Mouse (Mus musculus): ENCODE data around the gene Ctnna3. TPM values are rescaled to one million over a fixed set of nuclear protein-coding genes. Genes with fewer than 3 reads are reported as not detected.

Ctnna3 gene
- polyA plus RNA-seq, 1 experiment: 0.01 TPM

DNA sequence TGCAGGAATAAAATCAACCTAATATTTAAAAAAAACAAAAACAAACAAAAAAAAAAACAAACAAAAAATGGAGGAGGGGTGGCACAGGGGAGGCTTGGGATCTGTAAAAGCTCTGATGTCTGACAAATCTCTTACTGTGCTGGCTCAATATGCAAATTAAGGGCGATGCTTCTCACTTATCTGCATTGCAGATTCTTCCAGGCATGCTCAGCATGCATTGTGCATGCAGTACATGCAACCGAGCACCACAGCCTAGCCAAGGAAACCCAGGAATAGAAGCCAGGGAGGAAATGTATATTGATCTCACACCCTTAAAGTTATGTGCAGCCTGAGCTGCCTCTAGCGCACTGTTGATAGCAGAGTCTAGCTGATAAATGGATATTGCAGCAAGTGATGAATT is 548.6 kb downstream of the Ctnna3 start:
- no peaks in the 10 kb centered on the region for H3K79me3 ChIP-seq (ENCODE audit: low read depth)
- TF ChIP-seq USF1 (IDR thresholded peaks at IDR 0.05; ENCODE audit: low read depth): no peak
- TF ChIP-seq MAX (IDR thresholded peaks at IDR 0.05): no peak
- TF ChIP-seq MYOD1 (IDR thresholded peaks at IDR 0.05; ENCODE audit: control insufficient read depth, insufficient read length, low read depth): no peak
- no peak for TF ChIP-seq CEBPB (IDR thresholded peaks at IDR 0.05; ENCODE audit: low read depth)
- TF ChIP-seq MYOG (IDR thresholded peaks at IDR 0.05; ENCODE audit: control insufficient read depth, extremely low read depth, insufficient read length): no peak
- no peak overlapping the region for H3ac ChIP-seq (ENCODE audit: control insufficient read depth, insufficient read length, low read depth)
- no peaks in the 10 kb centered on the region for H3K79me2 ChIP-seq (ENCODE audit: control insufficient read depth, insufficient read depth)
- H3K27me3 ChIP-seq (ENCODE audit: control insufficient read depth, insufficient read depth, insufficient read length): no peaks in the 10 kb centered on the region
- H3K36me3 ChIP-seq (ENCODE audit: control insufficient read depth, insufficient read depth): no peaks in the 10 kb centered on the region
- no peak overlapping the region for H3K4me3 ChIP-seq (ENCODE audit: insufficient read depth, poor library complexity, severe bottlenecking)

DNA sequence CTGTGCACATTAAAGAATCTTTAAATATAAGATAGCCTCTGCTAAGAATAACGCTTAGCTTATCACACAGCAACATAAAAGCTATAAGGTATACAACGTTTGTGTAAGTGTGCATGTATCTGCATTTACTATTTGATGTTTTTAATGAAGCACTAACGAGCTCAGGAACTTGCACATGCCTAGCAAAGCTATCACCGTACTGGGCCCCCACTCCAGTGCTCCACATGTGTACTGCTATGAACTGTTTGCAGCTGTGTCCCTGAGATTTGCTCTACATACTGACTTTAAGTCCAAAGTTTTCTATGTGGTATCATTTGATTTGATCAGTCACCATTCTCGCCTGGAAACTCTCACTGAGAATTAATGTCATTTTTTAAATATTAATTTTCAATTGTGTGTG is 549.1 kb downstream of the Ctnna3 start:
- Histone ChIP-seq H3K4me3 (ENCODE audit: insufficient read depth, poor library complexity, severe bottlenecking) (no peak overlapping the region), H3K79me3 (ENCODE audit: low read depth) (no peaks in the 10 kb centered on the region), H3ac (ENCODE audit: control insufficient read depth, insufficient read length, low read depth) (no peak overlapping the region), H3K79me2 (ENCODE audit: control insufficient read depth, insufficient read depth) (no peaks in the 10 kb centered on the region), H3K27me3 (ENCODE audit: control insufficient read depth, insufficient read depth, insufficient read length) (no peaks in the 10 kb centered on the region), H3K36me3 (ENCODE audit: control insufficient read depth, insufficient read depth) (no peaks in the 10 kb centered on the region)
- TF ChIP-seq MYOD1 (IDR thresholded peaks at IDR 0.05; ENCODE audit: control insufficient read depth, insufficient read length, low read depth): no peak
- TF ChIP-seq USF1 (IDR thresholded peaks at IDR 0.05; ENCODE audit: low read depth): no peak
- TF ChIP-seq CTCF (IDR thresholded peaks at IDR 0.05; ENCODE audit: control insufficient read depth, insufficient read depth, insufficient read length): no peak
- TF ChIP-seq MAX (IDR thresholded peaks at IDR 0.05): no peak

- Histone ChIP-seq H3ac (ENCODE audit: control insufficient read depth, insufficient read length, low read depth) (no peak overlapping the region), H3K36me3 (ENCODE audit: control insufficient read depth, insufficient read depth) (no peaks in the 10 kb centered on the region), H3K79me3 (ENCODE audit: low read depth) (no peaks in the 10 kb centered on the region), H3K79me2 (ENCODE audit: control insufficient read depth, insufficient read depth) (no peaks in the 10 kb centered on the region), H3K27me3 (ENCODE audit: control insufficient read depth, insufficient read depth, insufficient read length) (no peaks in the 10 kb centered on the region), H3K4me3 (ENCODE audit: insufficient read depth, poor library complexity, severe bottlenecking) (no peak overlapping the region)
- TF ChIP-seq CTCF (IDR thresholded peaks at IDR 0.05; ENCODE audit: control insufficient read depth, insufficient read depth, insufficient read length) (no peak), USF1 (IDR thresholded peaks at IDR 0.05; ENCODE audit: low read depth) (no peak), MYOD1 (IDR thresholded peaks at IDR 0.05; ENCODE audit: control insufficient read depth, insufficient read length, low read depth) (no peak), MYOG (IDR thresholded peaks at IDR 0.05; ENCODE audit: control insufficient read depth, extremely low read depth, insufficient read length) (no peak), MAX (IDR thresholded peaks at IDR 0.05) (no peak), FOSL1 (IDR thresholded peaks at IDR 0.05; ENCODE audit: insufficient read depth, low read length, poor library complexity, severe bottlenecking) (no peak), CEBPB (IDR thresholded peaks at IDR 0.05; ENCODE audit: low read depth) (no peak)
Observed at GRCm38 (mm10) chr10:63979410-63979809, 549.5 kb downstream of the Ctnna3 start.

DNA sequence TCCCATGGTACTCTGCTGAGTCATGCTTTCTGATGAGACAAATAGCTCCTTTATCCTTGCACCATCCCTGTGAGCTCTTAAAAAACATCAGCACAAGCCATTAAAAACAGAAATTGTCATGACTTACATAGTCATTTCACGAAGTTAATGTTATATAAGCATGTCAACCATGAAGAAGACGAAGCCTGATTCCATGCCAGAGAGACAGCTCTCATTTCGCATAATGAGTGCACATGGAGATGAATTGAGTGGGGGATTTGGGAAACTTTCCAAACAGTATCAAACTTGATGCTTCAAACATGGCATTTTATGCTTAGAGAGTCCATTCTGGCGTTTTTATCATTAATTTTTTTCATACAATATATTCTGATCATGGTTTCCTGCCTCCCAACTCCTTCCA is 555.7 kb downstream of the Ctnna3 start:
- Histone ChIP-seq H3K4me3 (ENCODE audit: insufficient read depth, poor library complexity, severe bottlenecking) (no peak overlapping the region), H3K36me3 (ENCODE audit: control insufficient read depth, insufficient read depth) (no peaks in the 10 kb centered on the region), H3ac (ENCODE audit: control insufficient read depth, insufficient read length, low read depth) (no peak overlapping the region), H3K79me2 (ENCODE audit: control insufficient read depth, insufficient read depth) (no peaks in the 10 kb centered on the region), H3K27me3 (ENCODE audit: control insufficient read depth, insufficient read depth, insufficient read length) (no peaks in the 10 kb centered on the region), H3K79me3 (ENCODE audit: low read depth) (no peaks in the 10 kb centered on the region)
- TF ChIP-seq MAX (IDR thresholded peaks at IDR 0.05) (no peak), CEBPB (IDR thresholded peaks at IDR 0.05; ENCODE audit: low read depth) (no peak), MYOG (IDR thresholded peaks at IDR 0.05; ENCODE audit: control insufficient read depth, extremely low read depth, insufficient read length) (no peak), USF1 (IDR thresholded peaks at IDR 0.05; ENCODE audit: low read depth) (no peak), CTCF (IDR thresholded peaks at IDR 0.05; ENCODE audit: control insufficient read depth, insufficient read depth, insufficient read length) (no peak), FOSL1 (IDR thresholded peaks at IDR 0.05; ENCODE audit: insufficient read depth, low read length, poor library complexity, severe bottlenecking) (no peak), MYOD1 (IDR thresholded peaks at IDR 0.05; ENCODE audit: control insufficient read depth, insufficient read length, low read depth) (no peak)

- TF ChIP-seq CTCF (IDR thresholded peaks at IDR 0.05; ENCODE audit: control insufficient read depth, insufficient read depth, insufficient read length): no peak
- no peak for TF ChIP-seq CEBPB (IDR thresholded peaks at IDR 0.05; ENCODE audit: low read depth)
- no peak for TF ChIP-seq MAX (IDR thresholded peaks at IDR 0.05)
- TF ChIP-seq MYOD1 (IDR thresholded peaks at IDR 0.05; ENCODE audit: control insufficient read depth, insufficient read length, low read depth): no peak
- TF ChIP-seq FOSL1 (IDR thresholded peaks at IDR 0.05; ENCODE audit: insufficient read depth, low read length, poor library complexity, severe bottlenecking): no peak
- no peak for TF ChIP-seq USF1 (IDR thresholded peaks at IDR 0.05; ENCODE audit: low read depth)
- no peak for TF ChIP-seq MYOG (IDR thresholded peaks at IDR 0.05; ENCODE audit: control insufficient read depth, extremely low read depth, insufficient read length)
- no peaks in the 10 kb centered on the region for H3K27me3 ChIP-seq (ENCODE audit: control insufficient read depth, insufficient read depth, insufficient read length)
- no peaks in the 10 kb centered on the region for H3K79me3 ChIP-seq (ENCODE audit: low read depth)
- no peak overlapping the region for H3ac ChIP-seq (ENCODE audit: control insufficient read depth, insufficient read length, low read depth)
- no peak overlapping the region for H3K4me3 ChIP-seq (ENCODE audit: insufficient read depth, poor library complexity, severe bottlenecking)
- no peaks in the 10 kb centered on the region for H3K36me3 ChIP-seq (ENCODE audit: control insufficient read depth, insufficient read depth)
- no peaks in the 10 kb centered on the region for H3K79me2 ChIP-seq (ENCODE audit: control insufficient read depth, insufficient read depth)
Observed at GRCm38 (mm10) chr10:63994251-63994650, 564.4 kb downstream of the Ctnna3 start.

- H3K36me3 ChIP-seq (ENCODE audit: control insufficient read depth, insufficient read depth): no peaks in the 10 kb centered on the region
- H3K79me3 ChIP-seq (ENCODE audit: low read depth): no peaks in the 10 kb centered on the region
- no peak overlapping the region for H3K4me3 ChIP-seq (ENCODE audit: insufficient read depth, poor library complexity, severe bottlenecking)
- H3K27me3 ChIP-seq (ENCODE audit: control insufficient read depth, insufficient read depth, insufficient read length): no peaks in the 10 kb centered on the region
- TF ChIP-seq FOSL1 (IDR thresholded peaks at IDR 0.05; ENCODE audit: insufficient read depth, low read length, poor library complexity, severe bottlenecking): no peak
- no peak for TF ChIP-seq USF1 (IDR thresholded peaks at IDR 0.05; ENCODE audit: low read depth)
- TF ChIP-seq MYOD1 (IDR thresholded peaks at IDR 0.05; ENCODE audit: control insufficient read depth, insufficient read length, low read depth): no peak
- no peak for TF ChIP-seq MYOG (IDR thresholded peaks at IDR 0.05; ENCODE audit: control insufficient read depth, extremely low read depth, insufficient read length)
- no peak for TF ChIP-seq CEBPB (IDR thresholded peaks at IDR 0.05; ENCODE audit: low read depth)
- no peak for TF ChIP-seq CTCF (IDR thresholded peaks at IDR 0.05; ENCODE audit: control insufficient read depth, insufficient read depth, insufficient read length)
- TF ChIP-seq MAX (IDR thresholded peaks at IDR 0.05): no peak
- no peaks in the 10 kb centered on the region for H3K79me2 ChIP-seq (ENCODE audit: control insufficient read depth, insufficient read depth)
- no peak overlapping the region for H3ac ChIP-seq (ENCODE audit: control insufficient read depth, insufficient read length, low read depth)
Observed at GRCm38 (mm10) chr10:64001531-64001930, 571.6 kb downstream of the Ctnna3 start.
